37 mouse cellular contexts compared by ENCODE assay signal in the genomic region with DNA sequence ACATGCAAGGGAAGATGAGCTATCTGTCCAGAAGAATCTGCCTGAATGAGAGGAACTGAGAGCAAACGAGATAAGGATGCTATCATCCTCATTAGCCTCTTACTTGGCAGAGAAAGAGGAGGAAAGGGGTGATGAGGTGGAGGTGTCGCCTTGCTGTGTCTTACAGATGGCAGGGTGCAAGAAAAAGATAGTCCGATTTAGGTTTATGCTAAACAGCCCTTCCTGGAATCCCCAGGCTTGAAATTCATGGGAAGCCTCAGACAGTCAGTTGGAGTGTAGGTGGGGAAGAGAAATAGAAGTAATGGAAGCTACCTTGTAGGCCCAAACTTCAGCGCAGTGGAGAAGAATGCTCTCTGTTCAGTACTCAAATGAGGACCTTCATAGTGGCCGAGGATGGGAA. TPM values are rescaled to one million over a fixed set of nuclear protein-coding genes. Genes with fewer than 3 reads are reported as not detected.
"Had no signal": no experiment of that assay in that cellular context is flagged by ENCODE, and none has a peak within 500 bp of the region (broad histone marks: within the 10 kb centered on the region; RNA-seq: fewer than 3 reads in every experiment).

No protein-coding gene starts in this region.

- H3K4me1 ChIP-seq: heart, embryonic 13.5 days; heart, embryonic 15.5 days; hindbrain, embryonic 13.5 days; hindbrain, embryonic 15.5 days; kidney, embryonic 15.5 days; limb, embryonic 13.5 days; limb, embryonic 15.5 days; liver, embryonic 12.5 days had no signal

- H3K9ac ChIP-seq: heart, embryonic 13.5 days; heart, embryonic 15.5 days; hindbrain, embryonic 13.5 days; hindbrain, embryonic 15.5 days; kidney, embryonic 15.5 days; limb, embryonic 13.5 days; limb, embryonic 15.5 days; liver, embryonic 12.5 days; liver, embryonic 14.5 days had no signal

- H3K36me3 ChIP-seq: heart, embryonic 13.5 days; heart, embryonic 15.5 days; hindbrain, embryonic 13.5 days; hindbrain, embryonic 15.5 days; kidney, embryonic 15.5 days; limb, embryonic 13.5 days; limb, embryonic 15.5 days; liver, embryonic 12.5 days had no signal

- H3K27me3 ChIP-seq: heart, embryonic 13.5 days; heart, embryonic 15.5 days; hindbrain, embryonic 15.5 days; limb, embryonic 13.5 days; limb, embryonic 15.5 days; liver, embryonic 12.5 days had no signal

- H3K27ac ChIP-seq: heart, embryonic 13.5 days; heart, embryonic 15.5 days; hindbrain, embryonic 13.5 days; hindbrain, embryonic 15.5 days; hindbrain, postnatal 0 days; kidney, embryonic 15.5 days; kidney, postnatal 0 days; layer of hippocampus, adult 2 months; limb, embryonic 13.5 days; limb, embryonic 15.5 days; liver, embryonic 12.5 days; liver, embryonic 14.5 days had no signal

- H3K4me2 ChIP-seq: heart, embryonic 11.5 days; heart, embryonic 13.5 days; heart, embryonic 15.5 days; hindbrain, embryonic 13.5 days; hindbrain, embryonic 15.5 days; kidney, embryonic 15.5 days; limb, embryonic 13.5 days; limb, embryonic 15.5 days; liver, embryonic 12.5 days had no signal

- DNase-seq: gastrocnemius, postnatal 14 days; gastrocnemius, postnatal 36 days; heart, adult 18-20 months; heart, postnatal 14 days; heart, postnatal 36 days; kidney, adult 11 months; kidney, adult 2 months; kidney, adult 9 months; kidney, postnatal 14 days; kidney, postnatal 36 days; layer of hippocampus, postnatal 36 days; left cerebral cortex, postnatal 4 days had no signal

- H3K4me3 ChIP-seq: heart, embryonic 13.5 days; heart, embryonic 15.5 days; hindbrain, embryonic 13.5 days; hindbrain, embryonic 15.5 days; kidney, embryonic 15.5 days; layer of hippocampus, adult 2 months; limb, embryonic 13.5 days; limb, embryonic 15.5 days; liver, embryonic 12.5 days had no signal

- ATAC-seq: hindbrain, postnatal 0 days; intestine, embryonic 16.5 days; liver, embryonic 12.5 days had no signal

- H3K9me3 ChIP-seq: heart, embryonic 15.5 days; hindbrain, embryonic 13.5 days; hindbrain, embryonic 15.5 days; kidney, embryonic 15.5 days; limb, embryonic 13.5 days; limb, embryonic 15.5 days had no signal

RNA-seq across cellular contexts. Expression of a gene that starts 13.9 kb away (rescaled TPM):
- total RNA-seq: heart, postnatal 14 days; heart, postnatal 36 days; hindbrain, postnatal 0 days; left cerebral cortex, postnatal 4 days had no signal
- polyA plus RNA-seq: heart, embryonic 11.5 days; heart, embryonic 13.5 days; heart, embryonic 15.5 days; heart, postnatal 0 days; hindbrain, embryonic 11.5 days; hindbrain, embryonic 15.5 days; intestine, embryonic 14.5 days; kidney, embryonic 15.5 days; large intestine, adult 2 months; limb, embryonic 11.5 days; limb, embryonic 13.5 days had no signal

RNA-seq across cellular contexts. Expression of a gene that starts 29.7 kb away (rescaled TPM):
- total RNA-seq: hematopoietic stem cell, adult 5-6 weeks had no signal
- polyA plus RNA-seq: intestine, embryonic 14.5 days had no signal

RNA-seq across cellular contexts. Expression of a gene that starts 36.0 kb away (rescaled TPM):
- total RNA-seq: gastrocnemius, adult 18-20 months; gastrocnemius, adult 8-10 months; gastrocnemius, postnatal 14 days; gastrocnemius, postnatal 36 days; heart, postnatal 36 days; hematopoietic stem cell, adult 5-6 weeks; layer of hippocampus, adult 2 months; layer of hippocampus, postnatal 14 days; layer of hippocampus, postnatal 36 days; left cerebral cortex, postnatal 10 days; left cerebral cortex, postnatal 4 days had no signal
- polyA plus RNA-seq: heart, postnatal 0 days; hindbrain, embryonic 11.5 days; hindbrain, embryonic 13.5 days; hindbrain, postnatal 0 days; liver, embryonic 12.5 days had no signal

RNA-seq across cellular contexts. Expression of a gene that starts 50.3 kb away (rescaled TPM):
- total RNA-seq: hematopoietic stem cell, adult 5-6 weeks; liver, adult 2 months had no signal
- polyA plus RNA-seq: liver, adult 2 months had no signal
